Mouse (Mus musculus) cerebellum, postnatal 4 days (tissue): Measurements from ENCODE around the gene Sncb.

Experiments used
- DNase-seq, 2 experiments: peaks; one replicate each; pipeline ENCODE4 v3.0.0; 2022; ENCODE audit warnings: low spot score in 2 of 2, mixed read lengths in 1 of 2

Gene Sncb

DNA sequence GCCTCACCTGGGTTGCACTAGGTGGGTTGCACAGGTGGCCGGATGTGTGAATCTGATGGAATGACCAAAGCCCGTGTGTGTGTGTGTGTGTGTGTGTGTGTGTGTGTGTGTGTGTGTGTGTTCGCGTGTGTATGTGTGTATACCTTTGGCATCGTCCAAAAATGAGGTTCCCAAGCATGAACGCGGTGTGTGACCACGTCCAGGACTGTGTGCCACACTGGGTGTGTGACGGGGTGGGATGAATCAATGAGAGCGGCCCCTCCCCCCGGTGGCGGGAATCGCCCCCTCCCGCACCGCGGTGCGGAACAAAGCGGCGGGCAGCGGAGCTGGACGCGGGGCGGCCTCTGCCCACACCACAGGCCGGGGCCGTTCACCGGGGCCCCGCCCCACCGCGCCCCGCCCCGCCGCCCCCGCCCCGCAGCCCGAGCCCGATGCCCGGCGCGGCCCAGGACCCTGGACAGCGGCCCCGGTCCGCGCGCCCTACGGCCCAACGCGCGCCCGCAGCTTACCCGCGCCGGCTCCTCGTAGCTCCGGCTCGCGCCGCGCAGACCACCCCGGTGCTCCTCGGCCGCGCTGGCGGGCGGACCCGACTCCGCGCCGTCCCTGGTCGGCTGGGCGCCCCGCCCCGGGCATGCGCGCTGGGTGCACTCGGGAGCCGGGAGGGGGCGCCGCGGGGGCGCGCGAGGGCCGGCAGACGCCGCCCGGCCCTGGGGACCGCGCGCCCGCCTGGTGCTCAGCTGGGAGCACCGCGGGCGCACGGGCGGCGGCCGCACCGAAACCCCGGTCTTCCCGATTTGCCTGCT lies 17.1 kb downstream of the Sncb start:
- peak; percentile 62 to 77 for DNase-seq

DNA sequence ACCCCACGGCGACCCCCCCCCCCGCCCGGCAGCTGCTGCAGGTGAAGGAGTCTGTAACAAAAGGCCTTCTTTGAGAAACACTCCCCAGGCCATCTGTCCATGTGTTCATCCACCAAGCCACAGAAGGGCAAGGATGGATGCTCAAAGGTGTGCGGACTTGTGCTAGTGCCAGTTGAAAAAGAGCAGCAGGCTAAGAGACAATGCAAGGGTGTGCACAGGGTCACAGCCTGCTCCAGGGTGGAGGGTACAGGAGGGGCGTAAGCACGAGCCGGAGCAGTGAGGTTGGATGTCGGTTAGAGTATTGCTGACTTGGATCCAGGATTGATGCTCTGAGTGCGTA lies 17.7 kb downstream of the Sncb start:
- DNase-seq, result no peak

DNA sequence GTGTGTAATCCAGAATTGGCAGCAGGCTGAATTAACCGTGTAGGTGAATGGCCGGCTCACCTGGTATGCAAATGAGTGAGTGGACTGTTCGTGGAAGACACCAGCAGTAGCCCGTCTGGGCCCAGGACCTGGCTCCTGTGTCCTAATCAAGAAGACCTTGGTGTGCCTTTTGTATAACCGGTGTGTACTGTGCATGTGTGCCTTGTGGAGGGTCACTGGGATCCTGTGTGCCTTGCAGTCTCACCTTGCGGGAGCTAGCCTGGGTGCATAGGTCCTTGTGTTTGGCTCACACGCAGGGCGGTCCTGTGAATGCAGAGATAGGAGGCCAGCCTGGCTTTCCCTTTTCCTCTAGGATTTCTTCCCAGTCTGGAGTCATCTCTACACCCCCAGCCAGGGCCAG lies 18.2 kb downstream of the Sncb start:
- DNase-seq, result no peak

DNA sequence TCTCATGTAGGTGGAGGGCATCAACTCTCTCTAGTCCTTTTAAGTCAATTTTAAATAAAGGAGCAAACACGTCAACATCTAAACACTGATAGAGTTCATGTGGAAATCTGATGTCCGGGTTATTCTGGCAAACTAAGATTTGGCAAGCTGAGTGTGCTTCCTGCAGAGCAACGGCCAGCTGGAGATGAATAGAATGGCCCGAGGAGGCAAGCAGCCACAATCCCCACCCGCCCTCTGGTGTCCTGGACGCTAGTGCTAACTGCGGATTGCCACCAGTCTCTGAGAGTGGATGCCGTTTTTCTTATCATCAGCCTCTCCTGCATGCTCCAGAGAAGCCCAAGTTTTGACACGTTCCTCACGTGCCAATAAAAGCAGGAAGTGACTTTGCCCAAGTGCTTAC lies 19.5 kb downstream of the Sncb start:
- DNase-seq, result peak in 1 of 2 experiments; percentile 40

GRCm38 (mm10) chr13:54746110-54746509 lies 20.3 kb downstream of the Sncb start:
- no peak for DNase-seq

DNA sequence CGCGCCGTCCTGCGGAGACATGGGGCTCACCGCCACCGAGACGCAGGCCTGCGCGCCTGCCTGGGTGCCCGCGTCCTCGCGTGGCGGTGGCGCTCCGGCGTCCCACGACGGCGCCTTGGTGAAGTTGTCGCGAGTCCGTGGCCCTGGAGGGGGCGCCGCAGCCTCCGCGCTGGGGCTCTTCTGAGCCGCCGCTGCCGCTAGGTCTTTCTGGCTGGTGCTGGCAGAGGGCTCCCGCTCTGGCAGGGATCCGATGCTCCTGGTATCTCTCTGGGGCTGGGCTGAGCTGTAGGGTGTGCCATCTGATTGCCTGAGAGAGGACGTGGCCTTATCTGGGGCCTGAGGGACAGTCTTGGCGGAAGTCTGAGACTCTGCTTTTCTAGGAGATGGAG lies 28.2 kb downstream of the Sncb start:
- DNase-seq, result peak in 1 of 2 experiments; percentile 49

- no peak for DNase-seq
Measured at GRCm38 (mm10) chr13:54737488-54738212, 28.7 kb downstream of the Sncb start.

DNA sequence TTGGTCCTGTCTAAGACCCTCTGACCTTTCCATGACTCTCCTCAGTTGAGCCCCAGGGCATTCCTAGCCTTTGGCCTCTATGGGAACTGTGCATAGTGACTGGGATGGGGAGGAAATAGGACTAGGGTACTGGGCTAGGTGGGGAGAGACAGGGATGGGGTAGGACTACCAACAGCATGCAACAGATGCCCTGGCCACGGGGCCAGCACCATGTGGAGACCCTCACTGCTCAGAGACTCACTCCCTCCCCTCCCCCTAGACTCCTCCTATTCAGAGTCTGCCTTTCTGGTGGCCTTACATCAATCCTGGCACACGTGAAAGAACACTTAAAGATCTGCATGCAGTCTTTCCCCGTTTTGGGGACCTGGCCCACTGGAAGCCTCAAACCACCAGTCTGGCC lies 29.5 kb downstream of the Sncb start:
- no peak for DNase-seq

DNA sequence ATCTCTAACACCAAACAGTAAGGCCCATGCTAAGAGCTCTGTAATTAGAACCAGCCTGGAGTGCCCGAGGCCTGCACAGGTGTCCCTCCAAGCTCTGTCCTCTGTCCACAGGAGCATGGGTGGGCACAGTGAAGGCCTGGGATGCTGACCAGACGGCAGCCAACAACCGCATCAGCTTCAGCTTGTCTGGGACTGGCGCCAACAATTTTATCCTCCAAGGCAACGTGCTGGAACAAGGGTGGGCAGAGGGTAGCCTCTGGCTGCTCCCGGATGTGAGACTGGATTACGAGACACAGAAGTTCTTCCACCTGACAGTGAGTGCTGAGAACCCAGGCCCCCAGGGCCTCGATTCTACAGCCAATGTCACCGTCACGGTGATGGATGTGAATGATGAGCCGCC lies 40.3 kb downstream of the Sncb start:
- peak in 1 of 2 experiments; percentile 37 for DNase-seq

- DNase-seq, result no peak
Measured at GRCm38 (mm10) chr13:54723143-54723542, 43.3 kb downstream of the Sncb start.

GRCm38 (mm10) chr13:54716916-54717315 lies 49.5 kb downstream of the Sncb start:
- DNase-seq, result peak; percentile 48 to 64

- peak in 1 of 2 experiments; percentile 25 for DNase-seq
Measured at GRCm38 (mm10) chr13:54714996-54715395, 51.4 kb downstream of the Sncb start.

GRCm38 (mm10) chr13:54714393-54714792 lies 52.0 kb downstream of the Sncb start:
- DNase-seq, result no peak

DNA sequence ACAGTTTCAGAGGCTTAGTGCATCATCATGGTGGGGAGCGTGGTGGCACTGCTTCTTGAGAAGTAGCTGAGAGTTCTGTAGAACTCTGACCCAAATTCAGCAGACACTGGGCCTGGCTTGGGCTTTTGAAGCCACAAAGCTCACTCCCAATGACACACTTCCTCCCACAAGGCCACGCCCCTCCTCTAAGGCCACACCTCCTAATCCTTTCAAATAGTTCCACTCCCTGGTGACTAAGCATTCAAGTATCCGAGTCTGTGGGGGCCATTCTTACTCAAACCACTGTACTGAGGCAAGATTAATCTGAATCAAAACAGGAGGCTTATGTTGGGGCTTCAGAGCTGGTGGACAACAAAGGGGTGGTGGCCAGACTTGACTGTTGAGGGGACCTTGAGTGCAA lies 55.5 kb downstream of the Sncb start:
- DNase-seq, result no peak
